Mouse (Mus musculus): ENCODE results near the gene Mitf.

DNA sequence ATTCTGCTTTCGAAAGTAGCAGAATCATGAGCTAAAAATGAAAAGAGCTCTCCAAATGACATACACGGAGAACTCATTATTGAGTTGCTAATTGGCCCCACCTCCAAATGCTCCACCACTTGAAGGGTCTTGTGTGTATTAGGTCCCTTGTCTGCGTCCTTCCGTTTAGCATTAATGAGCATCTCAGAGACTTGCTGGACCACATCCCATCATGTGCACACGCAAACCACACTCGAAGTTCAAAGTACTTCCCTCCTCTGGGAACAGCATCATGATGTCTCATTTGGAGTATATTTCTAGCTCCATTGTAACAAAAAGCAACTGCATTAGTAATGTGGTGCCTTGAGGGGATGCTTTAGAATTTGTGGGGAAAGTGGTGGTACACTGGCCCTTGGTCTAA is 24.6 kb upstream of the Mitf start:
- TF ChIP-seq POLR2AphosphoS5 (IDR thresholded peaks at IDR 0.05; ENCODE audit: insufficient replicate concordance, low read depth, low read length), result no peak
- no peak for TF ChIP-seq CTCF (IDR thresholded peaks at IDR 0.05; ENCODE audit: low read depth, low read length)
